Mouse (Mus musculus): ENCODE results near the gene Cd82. TPM values are rescaled to one million over a fixed set of nuclear protein-coding genes. Genes with fewer than 3 reads are reported as not detected.

Gene Cd82
- total RNA-seq, 2 experiments from 2014 or later: 11.9 to 12.6 TPM

- DNase-seq (ENCODE audit: low spot score): no peak
- intact Hi-C loops (cut with DNase I): no loop called here
Measured at GRCm38 (mm10) chr2:93372872-93373271, 90.1 kb downstream of the Cd82 start.

DNA sequence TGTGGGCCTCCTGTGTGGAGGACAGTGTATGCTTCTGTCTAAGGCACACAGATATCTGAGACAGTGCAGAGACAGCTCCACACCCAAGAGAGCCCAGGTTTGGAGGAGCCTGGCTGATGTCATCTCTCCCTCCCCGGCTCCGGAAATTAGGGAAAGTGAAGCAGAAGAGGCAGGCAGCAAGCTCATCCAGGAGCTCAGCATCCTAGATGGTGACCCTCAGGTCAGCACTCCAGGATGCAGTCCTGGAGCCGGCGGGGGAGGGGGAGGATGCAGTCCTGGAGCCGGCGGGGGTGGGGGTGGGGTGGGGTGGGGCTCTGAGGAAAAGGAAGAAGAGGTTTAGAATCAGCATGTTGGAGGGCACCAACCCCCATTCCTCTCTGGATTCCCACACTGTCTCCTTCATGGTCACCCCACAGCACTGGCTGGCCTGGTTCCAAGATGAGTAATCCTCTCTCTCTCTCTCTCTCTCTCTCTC lies 90.8 kb downstream of the Cd82 start:
- no peak for DNase-seq (ENCODE audit: low spot score)
- intact Hi-C loops (cut with DNase I): no loop called here

Small RNA genes within 50 kb of the gene (microRNA-seq; reads per million reads assigned to microRNA genes)
- gene Mir7001: not detected

Other genes starting within 250 kb of the Cd82 start
- gene Tspan18, start 128.6 kb downstream of the Cd82 start, total RNA-seq (2021): 10 to 100 TPM; 15.6 to 18.9 TPM
- gene Gm10803, start 97.4 kb upstream of the Cd82 start, total RNA-seq (2021): not detected
- under 1 TPM; 0.20 to 0.23 TPM for gene Alx4, start 179.2 kb upstream of the Cd82 start, total RNA-seq (2021)